Mouse (Mus musculus) heart, embryonic 13.5 days (tissue): ENCODE results near the gene Ube2k. TPM values are rescaled to one million over a fixed set of nuclear protein-coding genes. Genes with fewer than 3 reads are reported as not detected.

Source experiments
- ATAC-seq: fragments of 200-750 bp; cut with Nextera tagmentation; 2 replicates; pipeline ENCODE4 v1.8.0; 2017; ENCODE audit warnings: moderate TSS enrichment; ENCODE audit not compliant: insufficient number of reproducible peaks, low FRiP score, low TSS enrichment; ENCODE audit errors: extremely low read depth
- H3K27ac ChIP-seq: fragments of 300-500 bp; sonication (generic); replicated peaks from 2 replicates; pipeline ENCODE4 v1.5.1; 2015; ENCODE audit warnings: moderate library complexity, mild to moderate bottlenecking, inconsistent platforms
- H3K27me3 ChIP-seq: fragments of 300-500 bp; sonication (generic); replicated peaks from 2 replicates; pipeline ENCODE4 v1.6.1; 2015; ENCODE audit warnings: mild to moderate bottlenecking, inconsistent platforms
- H3K36me3 ChIP-seq: fragments of 300-500 bp; sonication (generic); 2 replicates; pipeline ENCODE4 v1.6.1; 2015; ENCODE audit warnings: mild to moderate bottlenecking, inconsistent platforms
- H3K4me1 ChIP-seq: fragments of 300-500 bp; sonication (generic); 2 replicates; pipeline ENCODE4 v1.6.1; 2015; ENCODE audit warnings: inconsistent platforms
- H3K4me2 ChIP-seq: fragments of 300-500 bp; sonication (generic); 2 replicates; pipeline ENCODE4 v1.6.1; 2015; ENCODE audit warnings: inconsistent platforms, mild to moderate bottlenecking, moderate library complexity
- H3K4me3 ChIP-seq: fragments of 300-500 bp; sonication (generic); 2 replicates; pipeline ENCODE4 v1.5.1; 2015; ENCODE audit warnings: moderate library complexity, mild to moderate bottlenecking, inconsistent platforms
- H3K9ac ChIP-seq: fragments of 300-500 bp; sonication (generic); 2 replicates; pipeline ENCODE4 v1.6.1; 2015; ENCODE audit warnings: inconsistent platforms, mild to moderate bottlenecking, moderate library complexity
- H3K9me3 ChIP-seq: fragments of 300-500 bp; sonication (generic); 2 replicates; pipeline ENCODE4 v1.6.1; 2016; ENCODE audit warnings: inconsistent platforms
- WGBS: fragments of 180-500 bp; shearing (Covaris S2); methylation state at CpG from one replicate; pipeline ENCODE4 v1.1.7; 2015; ENCODE audit warnings: mixed read lengths; 5-methylcytosine and 5-hydroxymethylcytosine counted together
- polyA plus RNA-seq: library from polyadenylated mRNA; unstranded; fragments of >200 nt; fragmentation: Nextera tagmentation; extraction: Ambion mirVana; gene quantifications from 2 replicates; pipeline ENCODE4 v1.2.1, GENCODE M21; 2015

The Ube2k gene
- polyA plus RNA-seq: 124 and 142 TPM in 2 replicates

DNA sequence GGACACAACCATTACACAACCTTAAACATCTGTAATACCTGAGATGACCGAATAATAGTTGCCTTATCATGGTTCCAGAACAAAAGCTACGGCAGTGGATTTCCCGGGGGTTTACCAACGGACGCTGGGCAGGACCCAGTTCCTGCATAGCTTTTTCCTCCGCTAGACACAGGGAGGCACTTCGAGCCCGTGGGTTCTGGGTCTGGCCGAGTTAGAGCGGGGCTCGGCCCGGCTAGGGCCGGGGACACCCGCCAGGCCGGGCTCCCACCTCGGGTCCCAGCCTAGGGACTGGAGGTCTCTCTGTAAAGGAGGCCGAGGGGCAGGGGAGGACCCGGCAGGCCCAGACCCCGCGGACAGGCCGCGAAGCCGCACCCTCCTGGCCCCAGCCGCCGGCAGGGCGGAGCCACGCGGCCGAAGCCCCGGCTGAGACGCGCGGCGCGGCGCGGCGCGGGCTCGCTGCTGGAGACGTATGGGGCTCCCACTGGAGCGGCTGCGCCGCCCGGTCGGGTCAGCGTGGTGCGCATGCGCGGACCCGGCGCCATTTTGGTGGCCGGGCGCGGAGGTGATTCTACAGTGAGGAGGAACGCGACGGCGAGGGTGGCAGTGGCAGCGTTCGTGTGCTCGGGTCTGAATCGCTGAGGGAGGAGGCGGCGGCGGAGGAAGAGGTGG is at the start of gene Ube2k, which contains the start of gene Smim14:
Ube2k (plus strand) TSS at position 483 of the 669 bp plus-strand sequence.
Smim14 (minus strand) TSS at position 434 of the 669 bp plus-strand sequence.
- Histone ChIP-seq H3K27ac (peak within 1 kb of the TSS; percentile 100), H3K9ac (peak within 1 kb of the TSS; percentile 99), H3K27me3 (no peaks in the 10 kb centered on the region), H3K36me3 (no peaks in the 10 kb centered on the region), H3K9me3 (no peaks in the 10 kb centered on the region), H3K4me1 (peaks cover 20% of the 10 kb centered on the region), H3K4me3 (peak within 1 kb of the TSS; percentile 96), H3K4me2 (peak within 1 kb of the TSS; percentile 73)
- peak; percentile 96 for ATAC-seq
- under 1% methylated on average over 66 of the region's 66 CpGs for WGBS

DNA sequence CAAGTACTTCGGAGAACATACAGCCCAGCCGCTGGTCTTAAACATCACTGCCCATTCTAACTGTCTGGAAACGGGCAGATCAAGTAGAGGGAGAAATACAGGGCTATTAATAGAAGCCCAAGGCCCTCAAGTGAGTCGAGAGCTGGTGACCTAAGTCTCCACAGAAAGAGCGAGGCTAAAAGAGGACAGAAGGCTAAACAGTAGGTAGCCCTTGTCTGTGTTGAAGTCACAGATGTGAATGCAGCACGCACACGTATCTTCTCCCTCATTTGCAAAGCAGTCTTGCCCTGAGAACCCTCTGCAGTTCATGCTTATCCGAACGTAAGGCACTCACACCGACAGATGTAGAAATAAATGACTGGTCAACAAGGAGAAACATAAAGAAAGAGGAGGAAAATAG is 49.7 kb upstream of the Ube2k start:
- H3K9ac ChIP-seq: peak overlapping the region; percentile 28; the same call in 1 of the 2 replicates
- H3K27ac ChIP-seq: peak overlapping the region; percentile 81
- no peaks in the 10 kb centered on the region for H3K27me3 ChIP-seq
- H3K4me1 ChIP-seq: peaks cover 69% of the 10 kb centered on the region
- no peak overlapping the region for H3K4me3 ChIP-seq
- peak overlapping the region; percentile 36 for H3K4me2 ChIP-seq
- no peaks in the 10 kb centered on the region for H3K9me3 ChIP-seq
- no peak for ATAC-seq
- H3K36me3 ChIP-seq: peaks cover 11% of the 10 kb centered on the region; the same call in 1 of the 2 replicates
- 44% methylated on average over 10 of the region's 10 CpGs for WGBS

DNA sequence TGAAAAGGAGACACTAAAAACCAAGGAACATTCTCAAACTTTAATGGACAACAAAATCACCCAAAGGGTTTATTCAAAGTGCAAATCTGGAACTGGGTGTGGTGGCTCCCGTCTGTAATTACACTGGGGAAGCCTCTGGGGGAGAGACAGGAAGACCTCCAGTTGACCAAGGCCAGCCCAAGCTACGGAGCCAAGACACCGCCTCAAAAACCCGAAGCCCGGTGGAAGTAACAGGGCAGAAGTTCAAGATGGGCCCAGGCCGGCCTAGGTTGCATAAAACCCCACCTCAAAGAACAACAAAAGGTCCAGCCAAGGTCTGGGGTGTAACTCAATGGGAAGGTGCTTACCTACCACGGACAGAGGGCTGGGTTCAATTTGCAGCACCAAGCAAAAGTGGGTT is 48.3 kb upstream of the Ube2k start:
- Histone ChIP-seq H3K9ac (no peak overlapping the region), H3K36me3 (peaks cover 11% of the 10 kb centered on the region; the same call in 1 of the 2 replicates), H3K27me3 (no peaks in the 10 kb centered on the region), H3K4me2 (no peak overlapping the region), H3K4me3 (no peak overlapping the region), H3K27ac (no peak overlapping the region), H3K9me3 (no peaks in the 10 kb centered on the region), H3K4me1 (peaks cover 69% of the 10 kb centered on the region)
- ATAC-seq: no peak
- 75% methylated on average over 7 of the region's 7 CpGs for WGBS

DNA sequence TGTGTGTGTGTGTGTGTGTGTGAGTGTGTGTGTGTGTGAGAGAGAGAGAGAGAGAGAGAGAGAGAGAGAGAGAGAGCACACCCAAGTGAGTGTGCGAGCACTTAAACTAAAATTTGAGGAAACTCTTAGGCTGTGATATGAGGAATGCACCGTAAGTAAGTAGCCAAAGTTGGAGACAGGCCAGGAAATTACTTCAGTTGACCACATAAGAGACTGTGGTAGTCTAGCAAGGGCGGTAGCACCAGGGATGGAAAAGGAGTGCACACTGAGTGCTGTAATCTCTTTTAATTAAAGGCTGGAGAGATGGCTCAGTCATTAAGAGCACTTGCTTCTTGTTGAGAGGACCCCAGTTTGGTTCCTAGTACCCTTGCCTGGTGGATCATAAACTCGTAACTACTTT is 47.2 kb upstream of the Ube2k start:
- Histone ChIP-seq H3K36me3 (peaks cover 11% of the 10 kb centered on the region; the same call in 1 of the 2 replicates), H3K4me2 (peak overlapping the region; percentile 95), H3K4me1 (peaks cover 67% of the 10 kb centered on the region), H3K27me3 (no peaks in the 10 kb centered on the region), H3K9me3 (no peaks in the 10 kb centered on the region), H3K9ac (no peak overlapping the region), H3K27ac (peak overlapping the region; percentile 57), H3K4me3 (no peak overlapping the region)
- 32% methylated on average over 4 of the region's 4 CpGs for WGBS
- no peak for ATAC-seq

DNA sequence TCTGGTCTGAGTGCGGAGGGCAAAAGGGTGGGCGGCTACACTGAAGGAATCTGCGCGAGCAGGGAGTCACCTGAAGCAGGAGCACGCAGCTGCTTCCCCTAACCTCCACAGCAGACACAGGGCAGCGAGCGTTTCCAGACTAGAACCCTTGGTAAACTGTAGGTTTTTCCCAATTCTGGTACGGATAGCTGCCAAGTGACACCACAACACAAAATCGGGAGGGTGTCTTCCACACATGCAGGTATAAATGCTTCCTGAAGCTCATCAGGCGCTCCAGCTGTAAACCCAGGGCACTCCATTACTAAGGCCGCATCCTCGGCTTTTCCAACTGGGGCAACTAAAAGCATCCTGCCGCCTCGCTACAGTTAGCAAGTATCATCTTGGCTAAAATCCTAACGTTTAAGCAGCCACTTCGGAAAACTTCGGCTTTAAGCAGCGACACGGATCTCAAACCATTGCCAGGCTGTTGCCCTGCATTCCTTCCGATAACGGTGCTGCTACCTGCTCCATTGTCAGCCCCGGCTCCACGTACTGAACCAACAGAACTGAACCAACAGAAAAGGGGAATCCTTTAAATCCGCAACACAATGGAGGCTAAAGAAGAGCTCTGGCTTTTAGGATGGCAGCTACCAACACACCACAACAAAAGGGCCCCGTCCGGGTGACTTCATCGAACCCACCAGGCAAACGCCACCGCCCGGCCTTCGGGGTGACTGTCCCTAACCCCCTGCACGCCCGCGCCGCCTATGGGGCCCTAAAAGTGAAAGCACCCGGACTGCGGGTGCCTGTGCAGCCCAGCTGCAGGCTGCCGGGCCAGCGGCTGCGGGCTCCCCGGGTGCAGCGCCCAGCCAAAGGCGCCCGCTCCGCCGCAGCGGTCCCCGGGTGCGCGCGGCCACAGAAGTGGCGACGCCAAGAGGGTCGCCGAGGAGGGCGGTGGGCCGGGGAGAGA is 45.0 kb upstream of the Ube2k start:
- H3K4me1 ChIP-seq: peaks cover 52% of the 10 kb centered on the region
- WGBS: 1% methylated on average over 56 of the region's 57 CpGs
- ATAC-seq: peak; percentile 76

DNA sequence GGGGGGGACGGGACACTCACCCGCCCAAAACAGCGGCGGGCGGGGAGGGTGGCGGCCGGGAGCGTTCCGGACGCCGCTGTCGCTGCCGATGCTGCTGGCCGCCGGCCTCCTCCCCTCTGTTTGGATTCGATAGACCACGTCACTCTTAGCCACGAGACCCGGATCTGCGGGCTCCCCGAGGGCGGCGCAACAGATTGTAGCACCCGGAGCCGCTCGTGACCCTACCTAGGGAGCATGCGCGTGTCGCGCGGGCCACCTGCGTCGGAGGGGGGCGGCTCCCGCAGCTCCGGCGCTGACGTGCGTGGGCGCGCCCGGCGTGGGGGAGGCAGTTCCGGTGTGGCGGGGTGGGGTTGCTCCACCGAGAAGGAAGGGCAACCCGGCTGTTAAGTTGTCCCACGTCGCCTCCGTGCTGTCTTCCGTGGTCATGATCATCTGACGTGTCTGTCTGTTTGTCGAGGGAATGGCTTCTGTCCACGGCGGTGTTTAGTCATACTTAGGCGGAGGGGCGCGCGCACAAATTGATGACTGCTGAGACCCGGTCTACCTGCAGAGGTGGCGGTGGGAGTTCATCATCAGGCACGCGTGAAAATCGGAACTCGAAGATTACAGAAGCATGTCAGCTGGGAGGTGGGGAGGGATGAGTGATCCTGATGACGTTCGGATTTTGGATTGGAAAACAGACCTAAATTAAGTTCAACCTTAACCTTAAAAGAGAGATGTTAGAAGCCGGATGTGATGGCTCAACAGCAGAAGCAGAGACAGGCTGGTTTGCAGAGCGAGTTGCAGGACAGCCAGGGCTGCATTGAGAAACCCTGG is 44.1 kb upstream of the Ube2k start, which contains the start of gene Gm43552:
Gm43552 (minus strand) TSS at position 118 of the 816 bp plus-strand sequence.
- H3K36me3 ChIP-seq: peaks cover 11% of the 10 kb centered on the region; the same call in 1 of the 2 replicates
- peak within 1 kb of the TSS; percentile 95 for H3K4me3 ChIP-seq
- WGBS: under 1% methylated on average over 69 of the region's 69 CpGs
- peak; percentile 98 for ATAC-seq
- no peaks in the 10 kb centered on the region for H3K9me3 ChIP-seq
- peak within 1 kb of the TSS; percentile 99 for H3K9ac ChIP-seq
- H3K27ac ChIP-seq: peak within 1 kb of the TSS; percentile 99
- no peaks in the 10 kb centered on the region for H3K27me3 ChIP-seq
- H3K4me1 ChIP-seq: peaks cover 46% of the 10 kb centered on the region
- peak within 1 kb of the TSS; percentile 95 for H3K4me2 ChIP-seq

More for the DNA sequence above, 45.0 kb upstream of the Ube2k start:
- Histone ChIP-seq H3K9ac (peak overlapping the region; percentile 99), H3K4me2 (peak overlapping the region; percentile 95), H3K4me3 (peak overlapping the region; percentile 95), H3K27ac (peak overlapping the region; percentile 99), H3K36me3 (peaks cover 11% of the 10 kb centered on the region; the same call in 1 of the 2 replicates), H3K9me3 (no peaks in the 10 kb centered on the region), H3K27me3 (no peaks in the 10 kb centered on the region)

DNA sequence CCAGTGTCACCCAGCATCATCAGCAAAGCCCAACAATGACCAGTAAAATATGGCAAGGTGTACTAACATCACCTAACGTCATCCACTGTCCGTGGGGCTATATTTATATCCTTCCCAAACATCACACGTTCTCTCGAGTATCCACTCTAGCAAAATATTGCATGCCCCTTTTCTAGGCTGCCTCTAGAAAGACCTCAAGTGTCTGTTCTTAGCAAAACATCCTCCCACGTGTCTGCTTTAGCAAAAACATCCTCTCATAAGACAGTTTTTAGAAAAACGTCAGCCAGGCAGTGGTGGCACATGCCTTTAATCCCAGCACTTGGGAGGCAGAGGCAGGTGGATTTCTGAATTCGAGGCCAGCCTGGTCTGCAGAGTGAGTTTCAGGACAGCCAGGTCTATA is 36.8 kb upstream of the Ube2k start:
- Histone ChIP-seq H3K9ac (no peak overlapping the region), H3K9me3 (no peaks in the 10 kb centered on the region; the same call in 1 of the 2 replicates), H3K4me3 (no peak overlapping the region), H3K4me2 (no peak overlapping the region), H3K27me3 (no peaks in the 10 kb centered on the region), H3K27ac (no peak overlapping the region), H3K36me3 (no peaks in the 10 kb centered on the region), H3K4me1 (no peaks in the 10 kb centered on the region)
- no peak for ATAC-seq
- WGBS: 75% methylated on average over 7 of the region's 7 CpGs

DNA sequence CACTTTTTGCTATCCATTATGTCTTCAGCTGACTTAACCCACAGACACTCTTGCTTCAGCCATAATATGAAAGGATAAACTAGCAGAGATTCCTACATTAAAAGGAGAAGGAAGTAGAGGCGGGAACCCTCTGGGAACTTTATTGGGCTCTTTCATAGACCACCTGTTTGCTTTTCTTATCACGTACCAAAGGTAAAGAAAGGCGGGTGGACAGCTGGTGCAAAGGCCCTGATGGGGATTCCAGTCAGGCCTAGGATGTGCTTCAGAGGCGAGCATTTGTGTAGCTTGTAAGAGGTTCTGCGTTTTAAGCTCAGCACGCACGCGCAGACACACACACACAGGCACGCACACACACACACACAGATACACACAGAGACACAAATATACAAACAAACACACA is 35.6 kb upstream of the Ube2k start:
- no peak overlapping the region for H3K4me2 ChIP-seq
- WGBS: 82% methylated on average over 9 of the region's 9 CpGs
- H3K4me1 ChIP-seq: no peaks in the 10 kb centered on the region
- no peaks in the 10 kb centered on the region for H3K36me3 ChIP-seq
- H3K9ac ChIP-seq: no peak overlapping the region
- ATAC-seq: no peak
- no peaks in the 10 kb centered on the region; the same call in 1 of the 2 replicates for H3K9me3 ChIP-seq
- no peaks in the 10 kb centered on the region for H3K27me3 ChIP-seq
- H3K4me3 ChIP-seq: no peak overlapping the region
- H3K27ac ChIP-seq: no peak overlapping the region

DNA sequence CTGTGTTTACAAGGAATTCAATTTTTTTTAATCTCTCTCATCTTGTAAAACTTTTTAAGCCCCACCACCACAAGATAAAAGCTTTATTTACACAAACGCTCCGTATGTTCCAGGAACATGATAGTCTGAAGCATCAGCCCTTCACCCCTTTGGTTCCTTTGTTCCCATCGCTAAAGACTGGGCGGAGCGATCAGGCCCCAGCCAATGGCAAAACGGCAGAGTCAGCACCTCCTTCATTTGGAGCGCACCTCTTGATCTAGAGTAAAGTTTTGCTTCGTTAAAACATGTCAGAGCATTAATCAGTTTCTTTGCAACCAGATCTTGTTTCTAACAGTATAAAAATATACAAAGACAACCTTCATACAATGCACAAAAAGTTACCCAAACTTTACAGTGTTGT is 31.2 kb upstream of the Ube2k start:
- no peaks in the 10 kb centered on the region for H3K27me3 ChIP-seq
- H3K27ac ChIP-seq: no peak overlapping the region
- no peak for ATAC-seq
- H3K36me3 ChIP-seq: no peaks in the 10 kb centered on the region
- H3K9me3 ChIP-seq: no peaks in the 10 kb centered on the region
- WGBS: 10% methylated on average over 8 of the region's 8 CpGs
- no peak overlapping the region for H3K9ac ChIP-seq
- no peaks in the 10 kb centered on the region for H3K4me1 ChIP-seq
- H3K4me2 ChIP-seq: peak overlapping the region; percentile 55
- H3K4me3 ChIP-seq: 0 out of 2 replicates have a peak overlapping the region, but pooled peaks have one; percentile 7

DNA sequence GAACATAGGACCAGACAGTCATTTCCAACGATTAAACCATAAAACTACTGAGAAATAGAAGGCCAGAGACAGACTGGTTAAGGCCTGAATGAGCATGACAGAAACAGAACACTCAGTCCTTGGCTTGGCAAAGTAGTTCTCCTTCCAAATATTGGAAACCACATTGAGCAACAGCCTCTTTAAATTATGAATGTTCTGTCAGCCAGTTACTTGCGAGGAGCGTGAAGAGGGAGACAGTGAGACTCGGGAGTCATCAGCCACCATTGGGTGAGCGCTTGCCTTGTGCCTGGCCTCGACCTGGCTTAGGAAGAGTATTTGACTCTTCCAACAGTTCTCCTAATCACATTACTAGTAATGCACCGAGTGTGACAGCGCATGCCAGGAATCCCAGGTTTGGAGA is 28.6 kb upstream of the Ube2k start:
- H3K27ac ChIP-seq: no peak overlapping the region
- no peak overlapping the region for H3K4me3 ChIP-seq
- 71% methylated on average over 8 of the region's 8 CpGs for WGBS
- H3K4me2 ChIP-seq: no peak overlapping the region
- 0 out of 2 replicates have a peak, but pooled peaks cover under 1% of the 10 kb centered on the region for H3K4me1 ChIP-seq
- H3K27me3 ChIP-seq: no peaks in the 10 kb centered on the region
- H3K9ac ChIP-seq: no peak overlapping the region
- ATAC-seq: no peak
- H3K36me3 ChIP-seq: no peaks in the 10 kb centered on the region
- no peaks in the 10 kb centered on the region for H3K9me3 ChIP-seq
